Mouse (Mus musculus) heart, adult 10 weeks (tissue): Measurements from ENCODE around the gene Prkn. TPM values are rescaled to one million over a fixed set of nuclear protein-coding genes. Genes with fewer than 3 reads are reported as not detected.

ENCODE experiments used
- polyA plus RNA-seq: library from polyadenylated mRNA; stranded (reverse); fragments of 350-450 nt; fragmentation: Illumina TruSeq; extraction: RNeasy Lipid Tissue Mini Kit (QIAGEN cat#74804); gene quantifications from one replicate; pipeline ENCODE4 v1.2.3, GENCODE M21; 2014; ENCODE audit warnings: low read depth, low replicate concordance

Prkn gene
- polyA plus RNA-seq = 7.3 TPM

GRCm38 (mm10) chr17:10840148-10840707 lies at the start of gene Prkn, which contains the start of gene Pacrg:
TSS of gene Prkn (plus strand) at chr17:10840384.
TSS of gene Pacrg (minus strand) at chr17:10840311.

Other genes starting within 250 kb of the Prkn start
- 1.3 TPM for gene Pacrg, start 73 bp upstream of the Prkn start, polyA plus RNA-seq